Mouse (Mus musculus) right cerebral cortex, postnatal 4 days (tissue): ENCODE data around the gene Kcnmb1.
A peak's percentile ranks its signal among the peaks of the same experiment; 100 is the strongest.

Source experiments
- DNase-seq: peaks from one replicate; pipeline ENCODE4 v3.0.0-alpha.2; 2022

Kcnmb1 gene

GRCm38 (mm10) chr11:33944786-33945328 is 18.0 kb upstream of the Kcnmb1 start:
- no peak for DNase-seq

- DNase-seq = no peak
Observed at GRCm38 (mm10) chr11:33946501-33946900, 16.3 kb upstream of the Kcnmb1 start.

DNA sequence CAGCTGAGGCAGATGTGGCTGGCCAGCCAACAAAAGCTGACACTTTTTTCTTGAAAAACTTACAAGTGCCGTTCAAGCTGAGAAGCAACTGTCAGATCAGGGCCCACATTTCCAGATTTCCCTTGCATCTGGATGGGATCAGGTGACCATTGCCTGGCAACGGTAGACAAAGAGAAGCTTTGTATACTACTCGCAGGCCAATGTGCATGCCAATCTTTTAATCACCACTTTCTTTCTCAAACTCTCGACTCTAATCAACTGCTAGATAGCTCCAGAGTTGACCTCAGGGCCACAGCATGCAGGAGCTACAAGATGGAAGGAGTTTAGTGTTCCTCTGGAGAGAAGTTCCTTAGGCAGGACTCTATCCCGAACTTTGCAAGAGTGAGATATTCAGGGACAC is 11.7 kb upstream of the Kcnmb1 start:
- no peak for DNase-seq

- no peak for DNase-seq
Observed at GRCm38 (mm10) chr11:33951684-33952625, 10.9 kb upstream of the Kcnmb1 start.

- DNase-seq = no peak
Observed at GRCm38 (mm10) chr11:33955982-33956381, 6.8 kb upstream of the Kcnmb1 start.

- DNase-seq = no peak
Observed at GRCm38 (mm10) chr11:33956623-33957022, 6.2 kb upstream of the Kcnmb1 start.

DNA sequence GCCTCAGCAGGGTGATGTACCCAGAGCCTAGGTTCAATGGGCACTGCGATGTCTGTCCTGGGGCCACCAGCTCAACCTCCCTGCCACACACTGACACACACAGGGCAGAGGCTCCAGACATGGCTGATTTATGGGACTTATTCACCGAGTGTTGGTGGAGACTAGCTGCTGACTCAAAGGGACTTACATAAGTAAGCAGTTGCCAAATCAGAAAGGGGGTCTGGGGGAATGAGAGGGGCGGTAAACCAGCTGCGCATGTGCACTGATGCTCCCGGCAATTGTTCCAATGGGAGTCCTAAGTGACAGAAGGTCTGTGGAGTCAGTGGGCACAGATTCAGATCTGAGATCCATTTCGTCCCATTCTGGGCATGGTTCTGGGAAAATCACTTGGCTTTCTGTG is 5.2 kb upstream of the Kcnmb1 start:
- no peak for DNase-seq

GRCm38 (mm10) chr11:33958713-33959112 is 4.1 kb upstream of the Kcnmb1 start:
- peak; percentile 60 for DNase-seq

- no peak for DNase-seq
Observed at GRCm38 (mm10) chr11:33962178-33962577, 635 bp upstream of the Kcnmb1 start.

DNA sequence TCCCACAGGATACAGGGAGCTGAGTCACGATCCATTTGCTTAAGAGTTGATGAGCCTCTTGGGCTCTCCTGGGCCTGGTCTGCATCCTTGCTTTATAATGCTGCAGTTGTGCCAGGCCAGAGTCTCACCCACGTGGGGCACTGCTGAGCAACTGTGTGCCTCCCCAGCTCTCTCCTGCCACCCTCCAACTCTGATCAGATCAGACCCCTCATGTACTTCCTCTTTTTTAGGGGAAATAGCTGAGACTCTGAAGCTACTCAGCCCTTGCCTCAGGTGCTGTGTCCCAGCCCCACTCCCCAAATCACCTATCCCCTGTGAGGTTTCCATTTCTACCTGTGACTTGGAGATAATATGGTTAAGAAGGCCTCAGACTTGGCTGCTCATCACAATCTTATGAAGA is 2.6 kb downstream of the Kcnmb1 start:
- DNase-seq = no peak

GRCm38 (mm10) chr11:33967708-33968107 is 4.9 kb downstream of the Kcnmb1 start:
- no peak for DNase-seq

DNA sequence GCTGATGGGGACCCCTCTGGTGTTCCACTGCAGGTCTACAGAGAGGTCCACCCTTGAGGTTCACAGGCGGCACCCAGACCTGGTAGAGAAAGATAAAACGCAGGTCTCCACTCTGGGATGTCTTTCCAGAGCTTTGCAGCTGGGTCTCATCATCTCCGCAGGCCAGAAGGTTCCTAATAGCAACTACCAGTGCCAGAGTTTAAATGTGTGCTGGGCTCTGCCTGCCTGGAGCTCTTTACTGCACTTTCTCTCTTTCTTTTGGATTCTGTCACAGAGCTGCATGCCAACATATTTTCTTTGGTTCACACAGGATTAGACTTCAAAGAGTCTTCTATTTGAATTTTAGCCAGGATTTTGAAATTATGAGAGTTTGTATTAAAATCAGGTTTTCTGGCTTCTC is 6.4 kb downstream of the Kcnmb1 start:
- no peak for DNase-seq

- DNase-seq = no peak
Observed at GRCm38 (mm10) chr11:33972114-33972513, 9.3 kb downstream of the Kcnmb1 start.

DNA sequence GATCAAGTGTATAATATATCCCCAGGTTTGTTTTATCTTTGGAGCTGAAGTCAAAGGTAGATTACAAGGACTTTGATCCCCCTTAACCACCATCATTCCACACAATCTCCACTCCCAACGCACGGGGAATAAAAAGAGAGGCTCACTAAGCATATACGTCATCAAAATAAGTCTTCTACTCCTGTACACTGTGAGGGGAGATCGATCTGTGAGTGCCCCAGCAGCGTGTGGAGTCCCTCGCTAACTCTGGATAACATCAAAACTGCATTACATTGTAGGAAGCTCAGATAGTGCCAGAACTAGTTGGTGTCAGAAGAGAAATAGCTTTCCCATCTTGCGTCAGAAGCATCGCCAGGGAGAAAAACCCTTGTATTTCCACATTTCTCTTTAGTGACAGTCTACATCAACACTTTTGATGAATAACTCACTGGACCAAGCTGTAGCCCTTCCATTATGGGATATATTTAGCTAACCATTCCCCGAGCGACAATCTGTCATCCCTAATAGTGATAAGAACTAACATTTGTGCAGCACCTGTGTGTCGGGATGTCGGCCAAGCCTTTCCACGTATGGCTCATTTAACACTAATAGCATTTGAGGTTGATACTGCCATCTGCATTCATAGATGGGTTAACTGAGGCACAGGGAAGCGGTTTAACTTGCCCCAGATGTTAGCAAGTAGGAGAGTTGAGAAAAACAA is 11.7 kb downstream of the Kcnmb1 start:
- no peak for DNase-seq

- no peak for DNase-seq
Observed at GRCm38 (mm10) chr11:33975121-33975520, 12.3 kb downstream of the Kcnmb1 start.

DNA sequence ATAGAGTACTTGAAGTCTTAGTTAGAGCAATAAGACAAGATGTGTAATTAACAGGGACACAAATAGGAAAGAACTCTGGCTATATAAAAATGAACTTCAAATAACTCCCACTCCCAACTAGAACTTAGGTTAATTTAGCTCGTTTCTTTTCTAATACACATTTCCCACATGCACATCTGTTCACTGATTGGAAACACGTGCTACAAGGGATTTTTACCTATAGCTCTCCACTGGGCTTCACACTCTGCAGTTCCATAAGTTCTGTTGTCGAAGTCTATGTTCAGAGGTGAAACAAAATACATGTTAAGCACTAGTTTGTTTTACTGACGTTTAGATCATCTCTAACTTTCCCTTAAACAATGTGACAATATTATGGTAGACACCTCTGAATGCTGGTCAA is 17.3 kb downstream of the Kcnmb1 start:
- no peak for DNase-seq

- no peak for DNase-seq
Observed at GRCm38 (mm10) chr11:33986525-33986924, 23.7 kb downstream of the Kcnmb1 start.

GRCm38 (mm10) chr11:33990002-33990401 is 27.2 kb downstream of the Kcnmb1 start:
- DNase-seq = no peak

GRCm38 (mm10) chr11:33992938-33993337 is 30.1 kb downstream of the Kcnmb1 start, which contains the start of gene Kcnip1:
Kcnip1 (minus strand) TSS chr11:33993152.
- no peak for DNase-seq

DNA sequence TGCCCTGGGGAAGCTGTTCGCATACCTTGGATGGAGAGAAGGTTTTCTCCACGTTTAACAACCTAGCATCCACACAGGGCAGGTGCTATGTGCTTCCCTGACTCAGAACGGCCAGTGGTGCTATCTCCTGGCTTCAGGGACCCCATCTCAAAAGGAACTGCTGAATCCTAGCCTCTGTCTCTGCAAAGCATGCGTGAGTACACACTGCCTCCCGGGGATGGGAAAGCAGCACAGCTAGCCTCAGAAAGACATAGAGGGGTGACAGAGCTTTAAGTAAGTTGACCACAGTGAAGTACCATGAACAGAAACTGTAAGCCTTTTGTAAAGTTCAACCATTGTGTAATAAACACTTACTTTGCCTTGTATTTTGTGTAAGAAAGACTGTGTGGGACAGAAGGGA is 30.7 kb downstream of the Kcnmb1 start:
- no peak for DNase-seq

DNA sequence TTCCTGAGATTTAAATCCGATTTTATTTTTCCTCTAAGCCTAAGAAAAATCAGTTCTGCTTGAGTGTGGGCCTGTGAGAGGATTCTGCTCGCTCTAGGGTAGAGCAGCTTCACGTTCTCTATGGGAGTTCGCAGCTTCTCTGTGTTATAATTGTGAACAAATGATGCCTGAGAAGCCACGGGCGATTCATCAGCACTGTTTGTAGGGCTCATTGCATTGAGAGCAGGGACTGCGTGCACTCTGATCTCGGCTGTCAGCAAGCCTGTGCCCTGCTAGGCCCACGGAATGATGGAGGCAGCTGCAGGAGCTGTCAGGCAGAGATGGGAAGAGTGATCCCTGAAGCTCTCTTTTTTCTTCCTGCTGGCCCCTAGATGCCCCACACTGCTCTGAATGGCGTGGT is 35.4 kb downstream of the Kcnmb1 start:
- no peak for DNase-seq

- DNase-seq = no peak
Observed at GRCm38 (mm10) chr11:34000416-34000815, 37.6 kb downstream of the Kcnmb1 start.

- peak; percentile 55 for DNase-seq
Observed at GRCm38 (mm10) chr11:34001938-34002592, 39.3 kb downstream of the Kcnmb1 start.
